Mouse (Mus musculus): Measurements from ENCODE around the gene Kcnh4.

DNA sequence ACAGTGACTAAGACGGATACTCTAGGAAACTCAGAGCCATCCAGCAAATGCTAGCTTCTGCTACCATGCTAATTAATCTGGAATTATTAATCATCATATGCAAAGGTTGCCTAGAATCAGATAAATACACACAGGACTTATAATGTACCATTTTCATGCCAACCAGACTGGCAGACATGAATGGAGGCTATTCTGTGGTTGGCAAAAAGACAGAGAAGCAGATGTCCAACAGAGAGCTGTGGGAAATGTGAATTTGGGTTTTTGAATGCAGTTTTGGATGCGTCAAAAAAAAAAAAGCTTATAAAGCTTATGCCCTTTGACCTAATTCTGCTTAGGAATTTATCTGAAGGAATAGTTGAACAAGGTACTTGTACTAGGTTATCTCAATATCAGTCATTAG lies 26.0 kb upstream of the Kcnh4 start:
- no peak for TF ChIP-seq POLR2A (IDR thresholded peaks at IDR 0.05; ENCODE audit: insufficient read length, low read depth)
- no peak for TF ChIP-seq MYOG (IDR thresholded peaks at IDR 0.05; ENCODE audit: control insufficient read depth in 1 of 3, insufficient read depth in 1 of 3, insufficient read length in 2 of 3, low read depth in 2 of 3)
- TF ChIP-seq MAX (IDR thresholded peaks at IDR 0.05; ENCODE audit: low read depth) = no peak
- no peak for TF ChIP-seq E2F4 (IDR thresholded peaks at IDR 0.05; ENCODE audit: insufficient read depth)
- TF ChIP-seq TCF12 (IDR thresholded peaks at IDR 0.05; ENCODE audit: insufficient read depth, poor library complexity, severe bottlenecking) = no peak
- TF ChIP-seq MYOD1 (IDR thresholded peaks at IDR 0.05; ENCODE audit: control insufficient read depth in 1 of 3, insufficient read length in 2 of 3, low read depth in 2 of 3) = no peak
- no peak for TF ChIP-seq POLR2AphosphoS2 (IDR thresholded peaks at IDR 0.05; ENCODE audit: insufficient read length, low read depth)
- TF ChIP-seq USF1 (IDR thresholded peaks at IDR 0.05; ENCODE audit: low read depth) = no peak
- no peak for TF ChIP-seq TCF3 (IDR thresholded peaks at IDR 0.05; ENCODE audit: insufficient read length, low read depth)
- TF ChIP-seq CEBPB (IDR thresholded peaks at IDR 0.05; ENCODE audit: insufficient read depth, poor library complexity, severe bottlenecking) = no peak
- no peak for TF ChIP-seq SRF (IDR thresholded peaks at IDR 0.05; ENCODE audit: control insufficient read depth, insufficient read length, low read depth)

All from myocyte (in vitro differentiated cells).